Mouse (Mus musculus) megakaryocyte, embryonic 14.5 days (primary cell): ENCODE results near the gene Pde7b.

Source experiments
- FLI1 ChIP-seq: IDR thresholded peaks from 2 replicates; pipeline ENCODE4 v1.6.1; 2012; ENCODE audit warnings: low read length, inconsistent platforms, mixed read lengths
- GATA1 ChIP-seq: IDR thresholded peaks from 3 replicates; pipeline ENCODE4 v1.6.1; 2012; ENCODE audit warnings: mixed read lengths, low read length, inconsistent platforms, borderline replicate concordance

GRCm38 (mm10) chr10:20719201-20719600, 5.7 kb downstream of the Pde7b start:
- TF ChIP-seq GATA1, result no peak
- no peak for TF ChIP-seq FLI1
